Mouse (Mus musculus) testis, adult 2 months (tissue): ENCODE results near the gene Polr2a. TPM values are rescaled to one million over a fixed set of nuclear protein-coding genes. Genes with fewer than 3 reads are reported as not detected.

Source experiments
- H3K27ac ChIP-seq: fragments of 200-500 bp; 2 replicates; pipeline ENCODE4 v1.5.1; 2012; ENCODE audit warnings: low read depth, low read length; ENCODE audit not compliant: control insufficient read depth, insufficient read depth
- H3K27me3 ChIP-seq: fragments of 200-500 bp; 2 replicates; pipeline ENCODE4 v1.6.1; 2012; ENCODE audit warnings: mild to moderate bottlenecking, low read length, moderate library complexity; ENCODE audit not compliant: control insufficient read depth, insufficient read depth
- H3K36me3 ChIP-seq: fragments of 200-500 bp; 2 replicates; pipeline ENCODE4 v1.6.1; 2012; ENCODE audit warnings: mild to moderate bottlenecking, low read length; ENCODE audit not compliant: control insufficient read depth, insufficient read depth
- H3K4me1 ChIP-seq: fragments of 200-500 bp; 2 replicates; pipeline ENCODE4 v1.6.1; 2012; ENCODE audit warnings: low read length; ENCODE audit not compliant: control insufficient read depth, insufficient read depth
- H3K4me3 ChIP-seq: fragments of 200-500 bp; 2 replicates; pipeline ENCODE4 v1.5.1; 2012; ENCODE audit warnings: low read depth, mild to moderate bottlenecking, low read length, moderate library complexity, mixed read lengths; ENCODE audit not compliant: control insufficient read depth
- CTCF ChIP-seq: fragments of 200-500 bp; IDR thresholded peaks from 2 replicates; pipeline ENCODE4 v1.5.1; 2012; ENCODE audit warnings: low read depth, mild to moderate bottlenecking, inconsistent platforms, low read length, moderate library complexity; ENCODE audit not compliant: control insufficient read depth, insufficient read depth, insufficient replicate concordance
- POLR2A ChIP-seq: fragments of 200-500 bp; IDR thresholded peaks from 2 replicates; pipeline ENCODE4 v1.6.1; 2012; ENCODE audit warnings: low read depth, mild to moderate bottlenecking, inconsistent platforms, low read length, moderate library complexity; ENCODE audit not compliant: control insufficient read depth
- polyA plus RNA-seq: library from polyadenylated mRNA; depleted of rRNA; stranded (reverse); fragments of >200 nt; gene quantifications from 2 replicates; pipeline ENCODE4 v1.2.3, GENCODE M21; 2012

The Polr2a gene
- polyA plus RNA-seq, 1 experiment = 75.8 TPM

- Histone ChIP-seq H3K4me1 (peaks cover 7% of the 10 kb centered on the region), H3K4me3 (peak overlapping the region; percentile 76), H3K27me3 (no peaks in the 10 kb centered on the region), H3K27ac (no peak overlapping the region), H3K36me3 (no peaks in the 10 kb centered on the region)
- TF ChIP-seq POLR2A (no peak), CTCF (no peak)
Measured at GRCm38 (mm10) chr11:69695046-69695360, 63.4 kb downstream of the Polr2a start.

GRCm38 (mm10) chr11:69693421-69693965, 64.9 kb downstream of the Polr2a start:
- H3K27me3 ChIP-seq = no peaks in the 10 kb centered on the region
- no peak overlapping the region for H3K4me3 ChIP-seq
- H3K36me3 ChIP-seq = no peaks in the 10 kb centered on the region
- H3K4me1 ChIP-seq = peaks cover 7% of the 10 kb centered on the region
- TF ChIP-seq POLR2A (no peak), CTCF (no peak)
- H3K27ac ChIP-seq = no peak overlapping the region

DNA sequence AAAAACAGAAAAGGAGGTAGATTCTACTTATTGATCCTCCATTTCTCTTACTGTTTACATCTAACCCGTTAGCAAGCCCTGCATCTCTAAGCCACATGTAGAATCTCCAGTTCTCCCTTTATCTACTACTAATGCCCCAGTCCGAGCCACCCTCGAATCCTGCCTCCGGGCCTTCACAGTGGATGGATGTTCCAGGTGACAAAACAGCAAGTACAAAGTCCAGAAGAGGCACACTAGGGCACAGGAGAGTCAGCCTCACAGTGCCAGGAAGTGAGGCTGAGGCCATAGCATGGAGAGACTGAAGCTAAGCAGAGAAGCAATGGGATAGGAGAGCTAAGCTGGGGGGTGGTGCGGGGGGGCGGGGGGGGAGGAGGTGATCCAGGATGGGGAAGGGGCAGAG, 65.6 kb downstream of the Polr2a start:
- H3K27ac ChIP-seq = no peak overlapping the region
- TF ChIP-seq POLR2A (no peak), CTCF (no peak)
- H3K27me3 ChIP-seq = no peaks in the 10 kb centered on the region
- no peaks in the 10 kb centered on the region for H3K36me3 ChIP-seq
- H3K4me1 ChIP-seq = peaks cover 7% of the 10 kb centered on the region
- H3K4me3 ChIP-seq = no peak overlapping the region

GRCm38 (mm10) chr11:69692196-69692811, 66.1 kb downstream of the Polr2a start:
- no peak overlapping the region for H3K4me3 ChIP-seq
- H3K4me1 ChIP-seq = peaks cover 7% of the 10 kb centered on the region
- H3K27ac ChIP-seq = no peak overlapping the region
- no peak for TF ChIP-seq CTCF
- TF ChIP-seq POLR2A = no peak
- no peaks in the 10 kb centered on the region for H3K36me3 ChIP-seq
- no peaks in the 10 kb centered on the region for H3K27me3 ChIP-seq

DNA sequence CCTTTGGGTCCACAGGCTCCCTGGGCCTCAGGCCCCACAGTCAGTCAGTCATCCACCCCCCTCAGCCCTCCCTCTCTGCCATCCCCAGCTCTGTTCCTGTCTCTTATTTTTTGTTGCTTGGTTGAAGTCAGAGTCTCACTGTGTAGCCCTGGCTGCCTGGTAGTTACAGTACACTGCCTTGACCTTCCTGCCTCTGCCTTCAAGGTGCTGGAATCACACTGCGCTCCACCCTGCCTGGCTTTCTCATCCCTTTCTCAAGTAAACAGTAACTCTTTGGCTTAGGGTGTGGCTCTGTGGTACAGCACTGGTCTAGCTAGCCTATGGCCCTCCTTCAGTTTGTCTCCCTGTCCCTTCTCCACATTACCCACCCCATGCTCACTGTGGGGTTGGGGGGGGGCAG, 68.5 kb downstream of the Polr2a start:
- peaks cover 2% of the 10 kb centered on the region for H3K4me1 ChIP-seq
- no peak overlapping the region for H3K4me3 ChIP-seq
- H3K27me3 ChIP-seq = no peaks in the 10 kb centered on the region
- no peaks in the 10 kb centered on the region for H3K36me3 ChIP-seq
- TF ChIP-seq CTCF (no peak), POLR2A (no peak)
- H3K27ac ChIP-seq = no peak overlapping the region

- Histone ChIP-seq H3K27ac (no peak overlapping the region), H3K4me3 (no peak overlapping the region), H3K36me3 (no peaks in the 10 kb centered on the region), H3K27me3 (no peaks in the 10 kb centered on the region), H3K4me1 (peaks cover 9% of the 10 kb centered on the region)
- TF ChIP-seq CTCF (no peak), POLR2A (no peak)
Measured at GRCm38 (mm10) chr11:69687061-69687460, 71.4 kb downstream of the Polr2a start.

- H3K36me3 ChIP-seq = no peaks in the 10 kb centered on the region
- no peak overlapping the region for H3K4me3 ChIP-seq
- no peak for TF ChIP-seq POLR2A
- no peak for TF ChIP-seq CTCF
- H3K4me1 ChIP-seq = peaks cover 9% of the 10 kb centered on the region
- H3K27me3 ChIP-seq = no peaks in the 10 kb centered on the region
- peak overlapping the region; percentile 96; the same call in 1 of the 2 replicates for H3K27ac ChIP-seq
Measured at GRCm38 (mm10) chr11:69686377-69686776, 72.1 kb downstream of the Polr2a start.
